Mouse (Mus musculus) kidney, embryonic 14.5 days (tissue): ENCODE data around the gene Gmppb. TPM values are rescaled to one million over a fixed set of nuclear protein-coding genes. Genes with fewer than 3 reads are reported as not detected.

Experiments
- ATAC-seq: fragments of 200-750 bp; cut with Nextera tagmentation; 2 replicates; pipeline ENCODE4 v1.8.0; 2017; ENCODE audit warnings: moderate number of reproducible peaks, mild to moderate bottlenecking, moderate TSS enrichment, moderate library complexity; ENCODE audit not compliant: low FRiP score, low TSS enrichment
- H3K27ac ChIP-seq: fragments of 300-500 bp; sonication (generic); 2 replicates; pipeline ENCODE4 v1.5.1; 2014; ENCODE audit warnings: low read depth, mild to moderate bottlenecking, low read length, moderate library complexity, mixed read lengths
- H3K27me3 ChIP-seq: fragments of 300-500 bp; sonication (generic); 2 replicates; pipeline ENCODE4 v1.6.1; 2014; ENCODE audit warnings: mild to moderate bottlenecking, low read length; ENCODE audit not compliant: control insufficient read depth, insufficient read depth
- H3K36me3 ChIP-seq: fragments of 300-500 bp; sonication (generic); 2 replicates; pipeline ENCODE4 v1.6.1; 2014; ENCODE audit warnings: low read length, mixed read lengths; ENCODE audit not compliant: control insufficient read depth, insufficient read depth
- H3K4me1 ChIP-seq: fragments of 300-500 bp; sonication (generic); 2 replicates; pipeline ENCODE4 v1.6.1; 2014; ENCODE audit warnings: low read length, mixed read lengths; ENCODE audit not compliant: control insufficient read depth, insufficient read depth
- H3K4me2 ChIP-seq: fragments of 300-500 bp; sonication (generic); replicated peaks from 2 replicates; pipeline ENCODE4 v1.6.1; 2014; ENCODE audit warnings: low read depth, mild to moderate bottlenecking, low read length
- H3K4me3 ChIP-seq: fragments of 300-500 bp; sonication (generic); 2 replicates; pipeline ENCODE4 v1.5.1; 2014; ENCODE audit warnings: mild to moderate bottlenecking, low read length
- H3K9ac ChIP-seq: fragments of 300-500 bp; sonication (generic); 2 replicates; pipeline ENCODE4 v1.6.1; 2014; ENCODE audit warnings: low read depth, mild to moderate bottlenecking, low read length, moderate library complexity
- H3K9me3 ChIP-seq: fragments of 300-500 bp; sonication (generic); 2 replicates; pipeline ENCODE4 v1.6.1; 2016; ENCODE audit warnings: low read length; ENCODE audit not compliant: control insufficient read depth
- WGBS: fragments of 180-500 bp; shearing (Covaris S2); extraction: QIAGEN DNeasy Blood & Tissue Kit; methylation state at CpG from one replicate; pipeline ENCODE4 v1.1.7; 2014; 5-methylcytosine and 5-hydroxymethylcytosine counted together
- polyA plus RNA-seq: library from polyadenylated mRNA; unstranded; fragments of >200 nt; fragmentation: Nextera tagmentation; extraction: Ambion mirVana; gene quantifications from 2 replicates; pipeline ENCODE4 v1.2.1, GENCODE M21; 2014

The Gmppb gene
- polyA plus RNA-seq, 1 experiment from 2014 or later, result 20.8 TPM

DNA sequence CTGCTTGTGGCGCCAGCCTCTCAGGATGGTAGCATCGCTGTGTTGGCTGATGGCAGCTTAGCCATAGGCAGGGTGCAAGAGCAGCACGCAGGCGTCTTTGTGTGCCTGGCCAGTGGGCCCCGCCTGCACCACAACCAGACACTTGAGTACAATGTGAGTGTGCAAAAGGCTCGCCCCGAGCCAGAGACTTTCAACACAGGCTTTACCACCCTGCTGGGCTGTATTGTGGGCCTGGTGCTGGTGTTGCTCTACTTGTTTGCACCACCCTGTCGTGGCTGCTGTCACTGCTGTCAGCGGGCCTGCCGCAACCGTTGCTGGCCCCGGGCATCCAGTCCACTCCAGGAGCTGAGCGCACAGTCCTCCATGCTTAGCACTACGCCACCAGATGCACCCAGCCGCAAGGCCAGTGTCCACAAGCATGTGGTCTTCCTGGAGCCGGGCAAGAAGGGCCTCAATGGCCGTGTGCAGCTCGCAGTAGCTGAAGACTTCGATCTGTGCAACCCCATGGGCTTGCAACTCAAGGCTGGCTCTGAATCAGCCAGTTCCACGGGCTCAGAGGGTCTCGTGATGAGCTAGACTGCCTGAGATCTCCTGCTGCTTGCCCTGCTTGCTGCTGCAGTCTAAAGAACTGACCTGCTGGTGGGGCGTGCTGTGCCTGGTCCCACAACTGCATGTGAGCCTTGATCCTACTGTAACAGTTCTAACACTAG is 5.4 kb downstream of the Gmppb start:
- Histone ChIP-seq H3K27ac (no peak overlapping the region), H3K4me3 (no peak overlapping the region), H3K9me3 (no peaks in the 10 kb centered on the region), H3K36me3 (peaks cover 63% of the 10 kb centered on the region), H3K27me3 (no peaks in the 10 kb centered on the region), H3K9ac (no peak overlapping the region), H3K4me1 (peaks cover 16% of the 10 kb centered on the region), H3K4me2 (no peak overlapping the region)
- ATAC-seq, result no peak
- 92% methylated on average over 22 of the region's 22 CpGs for WGBS

DNA sequence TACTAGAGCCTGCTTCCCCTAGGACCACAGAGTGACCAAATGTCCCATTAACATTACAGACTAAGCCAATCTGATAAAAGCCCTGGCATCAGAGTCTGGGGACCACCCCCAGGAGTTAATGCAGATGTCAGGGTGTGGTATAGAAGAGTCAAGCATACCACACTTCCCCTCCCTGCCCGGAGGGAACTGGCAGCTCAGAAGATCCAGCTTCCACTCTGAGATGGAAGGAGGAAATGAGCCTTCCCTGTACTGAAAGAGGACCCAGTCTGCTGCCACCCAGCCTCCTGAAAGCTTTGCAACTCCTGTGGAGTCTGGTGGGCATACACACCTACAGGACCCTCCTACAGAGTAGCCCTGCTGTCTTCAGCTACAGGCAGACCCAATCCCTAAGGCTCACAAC is 6.0 kb downstream of the Gmppb start:
- Histone ChIP-seq H3K36me3 (peaks cover 64% of the 10 kb centered on the region), H3K4me2 (no peak overlapping the region), H3K27me3 (no peaks in the 10 kb centered on the region), H3K4me3 (no peak overlapping the region), H3K27ac (no peak overlapping the region), H3K4me1 (peaks cover 12% of the 10 kb centered on the region), H3K9me3 (no peaks in the 10 kb centered on the region), H3K9ac (no peak overlapping the region)
- no peak for ATAC-seq
- 75% methylated on average over 1 of the region's 1 CpGs for WGBS

GRCm38 (mm10) chr9:108055661-108056237 is 6.7 kb downstream of the Gmppb start:
- WGBS, result 87% methylated on average over 6 of the region's 6 CpGs
- H3K9me3 ChIP-seq, result no peaks in the 10 kb centered on the region
- H3K4me2 ChIP-seq, result no peak overlapping the region
- H3K9ac ChIP-seq, result no peak overlapping the region
- H3K27ac ChIP-seq, result no peak overlapping the region
- no peaks in the 10 kb centered on the region for H3K27me3 ChIP-seq
- H3K36me3 ChIP-seq, result peaks cover 64% of the 10 kb centered on the region
- ATAC-seq, result no peak
- H3K4me3 ChIP-seq, result no peak overlapping the region
- peaks cover 11% of the 10 kb centered on the region; the same call in 1 of the 2 replicates for H3K4me1 ChIP-seq

DNA sequence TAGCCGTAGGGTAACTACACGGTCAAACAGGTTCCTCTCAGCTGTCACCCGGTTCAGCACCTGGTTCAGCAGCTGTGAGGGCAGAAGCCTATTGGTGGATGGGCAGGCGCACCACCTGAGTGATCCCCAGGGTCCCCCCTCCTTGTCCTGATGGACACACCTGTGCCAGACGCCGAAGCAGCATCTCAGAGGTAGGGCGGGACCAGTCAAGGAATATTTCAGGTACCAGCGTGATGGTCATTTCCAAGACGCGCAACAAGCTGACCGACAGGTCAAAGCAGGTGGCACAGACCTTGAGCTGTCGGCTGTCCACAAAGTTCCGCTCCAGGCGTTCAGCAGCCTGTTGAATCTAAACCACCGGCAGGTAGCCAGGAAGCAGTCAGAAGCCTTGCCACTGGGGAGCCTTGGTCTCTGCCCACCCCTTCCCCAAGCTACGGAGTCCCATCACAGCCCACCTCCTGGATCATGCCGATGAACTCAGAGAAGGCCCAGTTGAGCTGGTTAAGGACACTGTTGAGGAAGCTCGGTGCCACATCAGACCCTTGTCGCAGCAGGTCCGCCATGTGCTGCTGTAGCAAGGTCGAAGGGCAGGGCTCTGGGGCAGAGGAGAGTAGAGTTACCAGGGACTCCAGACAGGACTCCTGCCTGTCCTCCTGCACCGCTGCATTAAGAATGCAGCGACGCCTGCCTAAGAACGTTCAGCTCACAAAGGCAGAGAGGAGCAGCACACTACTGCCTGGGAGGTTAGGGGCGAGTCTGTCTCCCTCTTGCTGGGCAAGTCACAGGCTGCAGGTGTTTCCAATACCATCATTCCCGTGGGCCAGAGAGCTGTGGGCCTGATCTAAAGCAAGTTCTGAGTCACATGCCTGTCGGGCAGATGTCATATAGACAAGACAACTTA is 7.6 kb downstream of the Gmppb start:
- no peak overlapping the region for H3K9ac ChIP-seq
- ATAC-seq, result no peak
- peaks cover 63% of the 10 kb centered on the region for H3K36me3 ChIP-seq
- 80% methylated on average over 28 of the region's 28 CpGs for WGBS
- H3K4me2 ChIP-seq, result no peak overlapping the region
- no peaks in the 10 kb centered on the region for H3K9me3 ChIP-seq
- no peaks in the 10 kb centered on the region for H3K27me3 ChIP-seq
- H3K4me1 ChIP-seq, result peaks cover 11% of the 10 kb centered on the region; the same call in 1 of the 2 replicates
- no peak overlapping the region for H3K27ac ChIP-seq
- no peak overlapping the region for H3K4me3 ChIP-seq

DNA sequence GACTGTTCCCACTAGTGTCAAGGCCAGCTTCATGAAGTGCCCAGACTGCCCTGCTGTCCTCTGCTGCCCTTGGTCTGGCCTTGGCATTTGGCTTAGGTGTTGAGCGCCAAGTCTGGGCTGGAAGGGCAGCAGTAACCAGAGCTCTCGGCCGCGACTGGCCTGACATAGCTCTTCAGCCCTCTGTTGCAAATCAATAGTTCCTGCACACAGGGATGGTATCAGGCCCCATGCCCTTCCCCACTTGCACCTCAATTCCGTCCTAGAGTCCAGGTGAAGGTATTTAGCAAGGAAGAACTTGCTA is 8.2 kb downstream of the Gmppb start:
- no peak for ATAC-seq
- Histone ChIP-seq H3K27me3 (no peaks in the 10 kb centered on the region), H3K4me1 (peaks cover 10% of the 10 kb centered on the region; the same call in 1 of the 2 replicates), H3K9me3 (no peaks in the 10 kb centered on the region), H3K36me3 (peaks cover 61% of the 10 kb centered on the region), H3K27ac (no peak overlapping the region), H3K4me2 (no peak overlapping the region), H3K9ac (no peak overlapping the region), H3K4me3 (no peak overlapping the region)
- 91% methylated on average over 5 of the region's 5 CpGs for WGBS

DNA sequence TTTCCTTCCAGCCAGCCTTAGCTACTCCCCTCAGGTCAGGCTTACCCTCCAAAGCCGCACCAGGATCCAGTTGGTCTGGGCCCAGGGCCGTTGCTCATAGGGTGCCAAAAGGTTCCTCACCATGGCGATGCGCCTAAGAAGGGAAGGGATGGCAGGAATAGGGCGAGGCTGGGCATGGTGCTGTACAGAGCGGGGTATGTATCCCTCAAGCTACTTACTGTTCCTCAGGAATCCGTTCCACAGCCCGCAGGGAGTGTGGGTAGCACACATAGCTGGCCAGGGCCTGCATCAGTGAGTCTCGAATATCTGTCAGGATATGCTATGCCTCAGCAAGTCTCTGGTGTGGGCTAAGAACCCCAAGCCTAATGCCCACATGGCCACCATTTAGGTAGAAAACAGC is 9.2 kb downstream of the Gmppb start:
- Histone ChIP-seq H3K36me3 (peaks cover 70% of the 10 kb centered on the region), H3K4me3 (no peak overlapping the region), H3K4me1 (peaks cover 2% of the 10 kb centered on the region; the same call in 1 of the 2 replicates), H3K9ac (no peak overlapping the region), H3K27ac (no peak overlapping the region), H3K4me2 (no peak overlapping the region), H3K27me3 (no peaks in the 10 kb centered on the region), H3K9me3 (no peaks in the 10 kb centered on the region)
- no peak for ATAC-seq
- WGBS, result 97% methylated on average over 9 of the region's 9 CpGs

- H3K27me3 ChIP-seq, result no peaks in the 10 kb centered on the region
- no peak overlapping the region for H3K27ac ChIP-seq
- no peaks in the 10 kb centered on the region for H3K4me1 ChIP-seq
- H3K9ac ChIP-seq, result no peak overlapping the region
- H3K4me3 ChIP-seq, result no peak overlapping the region
- no peak for ATAC-seq
- no peak overlapping the region for H3K4me2 ChIP-seq
- H3K9me3 ChIP-seq, result no peaks in the 10 kb centered on the region
- WGBS, result 92% methylated on average over 3 of the region's 3 CpGs
- H3K36me3 ChIP-seq, result peaks cover 60% of the 10 kb centered on the region
Measured at GRCm38 (mm10) chr9:108062142-108062541, 13.1 kb downstream of the Gmppb start.

GRCm38 (mm10) chr9:108063361-108063760 is 14.3 kb downstream of the Gmppb start:
- H3K9ac ChIP-seq, result no peak overlapping the region
- ATAC-seq, result no peak
- H3K4me2 ChIP-seq, result no peak overlapping the region
- no peaks in the 10 kb centered on the region for H3K27me3 ChIP-seq
- no peak overlapping the region for H3K27ac ChIP-seq
- H3K4me3 ChIP-seq, result no peak overlapping the region
- no peaks in the 10 kb centered on the region for H3K9me3 ChIP-seq
- peaks cover 57% of the 10 kb centered on the region for H3K36me3 ChIP-seq
- 86% methylated on average over 12 of the region's 12 CpGs for WGBS
- no peaks in the 10 kb centered on the region for H3K4me1 ChIP-seq
